Mouse (Mus musculus) small intestine, adult 2 months (tissue): ENCODE results near the gene Ppp2r2d.

ENCODE experiments used
- CTCF ChIP-seq: fragments of 200-500 bp; IDR thresholded peaks from 2 replicates; pipeline ENCODE4 v1.5.1; 2012; ENCODE audit warnings: low read depth, mild to moderate bottlenecking, control low read depth, inconsistent platforms, low read length, moderate library complexity, mixed read lengths; ENCODE audit not compliant: insufficient replicate concordance, insufficient read length; ENCODE audit errors: extremely low read depth
- POLR2A ChIP-seq: fragments of 200-500 bp; IDR thresholded peaks from 2 replicates; pipeline ENCODE4 v1.6.1; 2012; ENCODE audit warnings: low read depth, mild to moderate bottlenecking, control low read depth, inconsistent platforms, low read length, moderate library complexity

GRCm38 (mm10) chr7:138824995-138825756 lies 20.7 kb upstream of the Ppp2r2d start:
- no peak for TF ChIP-seq POLR2A
- no peak for TF ChIP-seq CTCF
